Mouse (Mus musculus): ENCODE data around the gene Gbx1. TPM values are rescaled to one million over a fixed set of nuclear protein-coding genes. Genes with fewer than 3 reads are reported as not detected.
"Not testable (repeated sequence)": the region's sequence is repeated elsewhere in the genome, so short reads cannot be mapped to it uniquely, and the experiment has no call there.

Gene Gbx1
- not detected in 2 replicates for polyA plus RNA-seq (2015; fragmentation: Nextera tagmentation; extraction: Ambion mirVana)

DNA sequence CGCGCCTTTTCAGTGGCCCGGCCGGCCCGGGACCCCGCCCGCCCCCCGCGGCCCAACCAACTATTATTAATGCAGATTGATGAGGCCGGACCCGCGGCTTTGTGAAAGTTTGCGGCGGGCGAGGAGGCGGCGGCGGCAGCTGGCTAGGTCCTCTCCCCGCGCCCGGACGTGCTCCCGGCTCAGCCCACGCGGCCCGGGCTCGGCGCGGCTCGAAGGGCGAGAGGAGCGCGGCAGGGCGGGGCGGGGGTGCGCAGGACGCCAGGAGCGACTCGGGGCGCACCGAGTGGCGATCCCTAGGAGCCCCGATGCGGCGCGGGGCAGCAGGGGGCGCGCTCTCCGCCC lies at the start of gene Gbx1:
Gbx1 (minus strand) TSS at position 314 of the 342 bp plus-strand sequence.
- Histone ChIP-seq H3K36me3 (ENCODE audit: control insufficient read depth, insufficient read depth) (no peaks in the 10 kb centered on the region), H3K9me3 (replicated peaks; ENCODE audit: control insufficient read depth, low read length) (no peaks in the 10 kb centered on the region), H3K4me3 (ENCODE audit: low read length) (peak within 1 kb of the TSS; percentile 56), H3K4me1 (ENCODE audit: control insufficient read depth, insufficient read depth, low read length) (peaks cover 11% of the 10 kb centered on the region), H3K9ac (ENCODE audit: low read length) (peak within 1 kb of the TSS; percentile 41; the same call in 1 of the 2 replicates), H3K27ac (ENCODE audit: low read length) (no peak within 1 kb of the TSS), H3K27me3 (ENCODE audit: control insufficient read depth, insufficient read depth, low read length) (peaks cover 85% of the 10 kb centered on the region), H3K4me2 (ENCODE audit: low read depth, low read length) (peak within 1 kb of the TSS; percentile 81)
- 0% methylated on average over 43 of the region's 49 CpGs for WGBS
- ATAC-seq (replicated peaks; ENCODE audit: extremely low read depth, insufficient read depth, low FRiP score) = no peak; the same call in 1 of the 2 replicates

DNA sequence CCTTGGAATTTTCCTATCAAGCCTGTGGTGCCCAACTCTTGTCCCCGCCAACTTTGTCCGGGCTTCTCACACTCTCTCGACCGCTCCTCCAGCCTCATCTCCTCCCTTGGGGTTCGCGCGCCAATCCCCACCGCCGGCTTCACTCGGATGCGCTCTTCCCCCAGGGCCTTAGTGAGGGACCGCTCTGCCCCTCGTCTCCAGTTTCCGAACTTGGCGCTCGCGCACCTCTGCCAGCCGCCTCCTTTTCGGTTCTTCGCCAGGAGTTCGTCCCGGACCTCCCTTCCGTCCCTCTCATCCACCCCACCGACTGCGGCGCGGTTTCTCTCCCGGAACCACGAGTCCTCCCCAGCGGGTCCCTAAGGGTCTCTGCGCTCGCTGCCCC lies 49.8 kb upstream of the Gbx1 start:
- ATAC-seq (replicated peaks; ENCODE audit: extremely low read depth, insufficient read depth, low FRiP score) = peak; percentile 14
- Histone ChIP-seq H3K36me3 (ENCODE audit: control insufficient read depth, insufficient read depth) (peaks cover 21% of the 10 kb centered on the region), H3K4me3 (ENCODE audit: low read length) (peak overlapping the region; percentile 90), H3K4me2 (ENCODE audit: low read depth, low read length) (peak overlapping the region; percentile 96), H3K4me1 (ENCODE audit: control insufficient read depth, insufficient read depth, low read length) (peaks cover 15% of the 10 kb centered on the region), H3K9ac (ENCODE audit: low read length) (peak overlapping the region; percentile 92), H3K27me3 (ENCODE audit: control insufficient read depth, insufficient read depth, low read length) (no peaks in the 10 kb centered on the region), H3K27ac (ENCODE audit: low read length) (peak overlapping the region; percentile 80), H3K9me3 (replicated peaks; ENCODE audit: control insufficient read depth, low read length) (no peaks in the 10 kb centered on the region)
- WGBS = under 1% methylated on average over 32 of the region's 32 CpGs

DNA sequence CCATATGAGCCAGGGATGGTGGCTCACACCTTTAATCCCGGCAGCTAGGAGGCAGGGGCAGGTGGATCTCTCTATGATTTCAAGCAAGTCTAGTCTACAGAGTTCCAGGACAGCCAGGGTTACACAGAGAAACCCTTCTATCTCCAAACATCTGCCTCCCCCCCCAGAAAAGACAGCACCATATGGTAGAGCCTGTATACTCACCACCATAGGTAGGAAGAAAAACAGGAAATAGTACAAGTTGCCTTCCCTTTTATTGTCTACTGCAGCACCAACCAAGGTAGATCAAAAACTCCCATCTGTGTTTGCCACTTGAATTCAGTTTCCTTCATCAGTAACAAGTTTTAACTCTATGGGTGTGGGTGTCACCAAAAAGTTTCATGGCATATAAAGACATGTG lies 48.9 kb upstream of the Gbx1 start:
- H3K36me3 ChIP-seq (ENCODE audit: control insufficient read depth, insufficient read depth) = peaks cover 25% of the 10 kb centered on the region
- WGBS = 82% methylated on average over 1 of the region's 1 CpGs
- peaks cover 15% of the 10 kb centered on the region for H3K4me1 ChIP-seq (ENCODE audit: control insufficient read depth, insufficient read depth, low read length)
- H3K4me3 ChIP-seq (ENCODE audit: low read length) = no peak overlapping the region; the same call in 1 of the 2 replicates
- no peaks in the 10 kb centered on the region for H3K27me3 ChIP-seq (ENCODE audit: control insufficient read depth, insufficient read depth, low read length)
- H3K9me3 ChIP-seq (replicated peaks; ENCODE audit: control insufficient read depth, low read length) = no peaks in the 10 kb centered on the region
- peak overlapping the region; percentile 96 for H3K4me2 ChIP-seq (ENCODE audit: low read depth, low read length)
- no peak overlapping the region for H3K9ac ChIP-seq (ENCODE audit: low read length)
- no peak for ATAC-seq (replicated peaks; ENCODE audit: extremely low read depth, insufficient read depth, low FRiP score)
- no peak overlapping the region for H3K27ac ChIP-seq (ENCODE audit: low read length)

DNA sequence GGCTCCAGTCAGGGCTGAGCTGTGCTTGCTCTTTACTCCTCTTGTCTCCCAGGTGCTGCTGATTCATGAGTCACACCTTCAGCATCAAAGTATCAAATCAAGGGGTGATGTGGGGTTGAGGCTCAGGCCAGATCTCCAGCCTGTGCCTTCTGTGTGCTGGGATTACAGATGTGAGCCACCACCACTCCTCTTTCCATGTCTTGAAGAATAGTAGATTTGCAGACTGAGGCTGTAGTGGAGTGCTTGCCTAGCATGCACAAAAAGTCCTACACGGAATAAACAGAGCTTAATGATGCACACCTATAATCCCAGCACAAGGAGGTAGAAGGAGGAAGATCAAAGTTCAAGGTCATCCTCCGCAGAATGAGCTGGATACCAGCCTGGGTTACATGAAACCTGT lies 29.7 kb upstream of the Gbx1 start, which contains the start of gene 4931409K22Rik:
4931409K22Rik (minus strand) TSS at position 101 of the 400 bp plus-strand sequence.
- Histone ChIP-seq H3K4me3 (ENCODE audit: low read length) (no peak within 1 kb of the TSS), H3K9me3 (replicated peaks; ENCODE audit: control insufficient read depth, low read length) (no peaks in the 10 kb centered on the region; the same call in 1 of the 2 replicates), H3K27ac (ENCODE audit: low read length) (no peak within 1 kb of the TSS), H3K4me1 (ENCODE audit: control insufficient read depth, insufficient read depth, low read length) (no peaks in the 10 kb centered on the region), H3K36me3 (ENCODE audit: control insufficient read depth, insufficient read depth) (no peaks in the 10 kb centered on the region), H3K27me3 (ENCODE audit: control insufficient read depth, insufficient read depth, low read length) (no peaks in the 10 kb centered on the region; the same call in 1 of the 2 replicates), H3K9ac (ENCODE audit: low read length) (no peak within 1 kb of the TSS), H3K4me2 (ENCODE audit: low read depth, low read length) (no peak within 1 kb of the TSS)
- WGBS = 82% methylated on average over 2 of the region's 2 CpGs
- no peak for ATAC-seq (replicated peaks; ENCODE audit: extremely low read depth, insufficient read depth, low FRiP score)

DNA sequence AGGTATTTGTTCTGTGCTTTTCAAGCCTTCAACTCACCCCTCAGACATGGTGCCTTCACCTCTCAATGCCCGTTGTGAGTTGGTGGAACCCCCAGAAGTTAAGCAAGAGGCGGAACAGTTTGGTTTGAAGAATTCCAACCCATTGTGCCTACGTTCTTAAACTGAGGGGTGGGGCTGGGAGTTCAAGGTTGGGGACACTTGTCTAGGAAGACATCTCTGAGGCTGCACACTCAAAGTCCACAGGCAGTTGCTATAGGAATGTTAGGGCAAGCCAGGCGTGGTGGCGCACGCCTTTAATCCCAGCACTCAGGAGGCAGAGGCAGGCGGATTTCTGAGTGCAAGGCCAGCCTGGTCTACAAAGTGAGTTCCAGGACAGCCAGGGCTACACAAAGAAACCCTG lies 28.3 kb upstream of the Gbx1 start:
- not testable (repeated sequence) for H3K27ac ChIP-seq (ENCODE audit: low read length); H3K4me1 ChIP-seq (ENCODE audit: control insufficient read depth, insufficient read depth, low read length); H3K9me3 ChIP-seq (replicated peaks; ENCODE audit: control insufficient read depth, low read length); H3K36me3 ChIP-seq (ENCODE audit: control insufficient read depth, insufficient read depth); H3K4me3 ChIP-seq (ENCODE audit: low read length); ATAC-seq (replicated peaks; ENCODE audit: extremely low read depth, insufficient read depth, low FRiP score); H3K4me2 ChIP-seq (ENCODE audit: low read depth, low read length); H3K9ac ChIP-seq (ENCODE audit: low read length); H3K27me3 ChIP-seq (ENCODE audit: control insufficient read depth, insufficient read depth, low read length)
- WGBS = 93% methylated on average over 7 of the region's 7 CpGs

DNA sequence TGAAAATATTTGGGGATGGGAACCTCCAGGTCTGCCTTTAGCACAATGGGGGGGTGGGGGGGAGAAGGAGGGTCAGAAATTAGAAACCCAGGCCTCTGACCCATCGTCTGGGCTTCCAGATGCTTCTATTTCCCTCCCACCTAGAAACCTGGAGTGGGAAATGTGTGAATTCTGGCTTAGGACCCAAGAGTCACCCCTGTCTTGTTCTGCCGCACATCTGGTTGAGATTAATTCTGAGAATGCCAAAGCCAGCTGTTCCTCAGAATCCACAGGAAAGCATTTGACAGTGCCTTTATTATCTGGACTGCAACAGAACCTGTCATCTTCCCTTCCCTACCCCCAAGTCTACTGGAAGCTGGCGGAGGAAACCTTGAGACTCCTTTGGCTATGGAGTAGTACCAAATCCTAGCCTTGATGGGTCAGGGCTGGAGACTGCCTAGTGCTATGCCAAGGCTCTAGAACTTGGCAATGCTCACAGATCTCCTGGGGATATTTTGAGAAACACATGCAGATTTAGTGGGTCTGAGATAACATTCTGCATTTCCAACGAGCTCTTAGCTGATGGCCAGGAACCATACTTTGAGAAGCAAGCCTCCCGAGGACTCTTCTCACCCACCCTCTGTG lies 26.7 kb upstream of the Gbx1 start:
- Histone ChIP-seq H3K9me3 (replicated peaks; ENCODE audit: control insufficient read depth, low read length) (no peaks in the 10 kb centered on the region; the same call in 1 of the 2 replicates), H3K27me3 (ENCODE audit: control insufficient read depth, insufficient read depth, low read length) (peaks cover 3% of the 10 kb centered on the region), H3K27ac (ENCODE audit: low read length) (no peak overlapping the region), H3K36me3 (ENCODE audit: control insufficient read depth, insufficient read depth) (no peaks in the 10 kb centered on the region), H3K4me1 (ENCODE audit: control insufficient read depth, insufficient read depth, low read length) (peaks cover 7% of the 10 kb centered on the region), H3K9ac (ENCODE audit: low read length) (no peak overlapping the region), H3K4me2 (ENCODE audit: low read depth, low read length) (no peak overlapping the region), H3K4me3 (ENCODE audit: low read length) (no peak overlapping the region)
- ATAC-seq (replicated peaks; ENCODE audit: extremely low read depth, insufficient read depth, low FRiP score) = no peak
- 51% methylated on average over 5 of the region's 5 CpGs for WGBS

DNA sequence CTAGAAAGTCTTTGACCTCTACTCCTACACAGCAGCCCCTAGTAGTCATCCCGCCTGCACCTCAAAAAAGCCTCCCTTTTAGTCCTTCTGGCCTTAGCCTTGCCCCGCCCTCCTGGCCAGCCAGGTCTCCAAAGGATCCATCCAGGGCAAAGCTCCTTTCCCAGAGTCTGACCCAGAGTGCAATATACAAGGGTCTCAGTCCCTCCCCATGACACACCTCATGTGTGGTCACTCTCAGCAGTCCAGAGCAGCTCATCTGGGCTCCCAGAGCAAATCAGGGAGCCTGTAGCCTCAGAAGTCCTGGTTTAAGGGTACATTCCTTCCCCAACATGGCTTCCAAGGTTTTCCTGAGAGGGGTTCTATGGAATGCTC lies 24.3 kb upstream of the Gbx1 start:
- Histone ChIP-seq H3K4me3 (ENCODE audit: low read length) (0 out of 2 replicates have a peak overlapping the region, but pooled peaks have one; percentile 18), H3K36me3 (ENCODE audit: control insufficient read depth, insufficient read depth) (no peaks in the 10 kb centered on the region), H3K27me3 (ENCODE audit: control insufficient read depth, insufficient read depth, low read length) (peaks cover 3% of the 10 kb centered on the region), H3K27ac (ENCODE audit: low read length) (no peak overlapping the region), H3K9me3 (replicated peaks; ENCODE audit: control insufficient read depth, low read length) (no peaks in the 10 kb centered on the region; the same call in 1 of the 2 replicates), H3K9ac (ENCODE audit: low read length) (peak overlapping the region; percentile 36; the same call in 1 of the 2 replicates), H3K4me2 (ENCODE audit: low read depth, low read length) (peak overlapping the region; percentile 52), H3K4me1 (ENCODE audit: control insufficient read depth, insufficient read depth, low read length) (peaks cover 7% of the 10 kb centered on the region)
- WGBS = 47% methylated on average over 2 of the region's 2 CpGs
- ATAC-seq (replicated peaks; ENCODE audit: extremely low read depth, insufficient read depth, low FRiP score) = no peak

DNA sequence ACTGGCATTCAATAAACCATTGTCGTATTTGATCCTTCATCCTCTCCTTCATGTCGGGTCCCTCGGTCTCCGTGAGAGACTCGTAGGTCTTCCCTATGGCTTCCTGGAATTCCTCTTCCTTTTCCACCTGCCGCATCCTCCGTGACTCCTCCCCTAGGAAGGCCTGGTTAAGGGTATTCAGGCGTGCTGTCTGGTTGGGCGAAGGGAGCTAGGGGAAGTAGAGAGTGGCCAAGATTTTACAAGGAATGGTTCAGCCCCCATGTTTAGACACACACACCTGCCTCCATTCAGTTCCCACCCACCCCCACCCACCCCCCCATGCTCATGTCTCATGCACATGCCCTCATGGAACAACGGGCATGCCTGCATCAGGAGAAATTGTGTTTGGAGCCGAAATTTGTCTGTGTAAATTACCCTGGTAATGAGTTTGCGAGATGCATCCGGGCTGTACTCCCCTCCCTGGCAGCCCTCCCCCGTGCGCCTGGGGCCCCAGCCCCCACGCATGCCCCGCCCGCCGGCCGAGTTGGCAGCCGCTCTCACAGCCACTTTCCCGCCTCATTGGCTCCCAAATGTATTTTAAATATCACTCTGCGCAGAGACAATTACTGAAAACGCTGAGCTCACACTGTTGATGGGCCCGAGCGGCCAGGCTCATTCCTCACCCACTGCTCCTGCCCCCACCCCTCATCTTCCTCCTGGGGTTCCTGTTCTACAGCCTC lies 23.8 kb upstream of the Gbx1 start:
- Histone ChIP-seq H3K9ac (ENCODE audit: low read length) (peak overlapping the region; percentile 36; the same call in 1 of the 2 replicates), H3K4me2 (ENCODE audit: low read depth, low read length) (peak overlapping the region; percentile 52), H3K36me3 (ENCODE audit: control insufficient read depth, insufficient read depth) (no peaks in the 10 kb centered on the region), H3K4me3 (ENCODE audit: low read length) (peak overlapping the region; percentile 18; the same call in 1 of the 2 replicates), H3K27me3 (ENCODE audit: control insufficient read depth, insufficient read depth, low read length) (peaks cover 3% of the 10 kb centered on the region), H3K9me3 (replicated peaks; ENCODE audit: control insufficient read depth, low read length) (no peaks in the 10 kb centered on the region; the same call in 1 of the 2 replicates), H3K4me1 (ENCODE audit: control insufficient read depth, insufficient read depth, low read length) (peaks cover 7% of the 10 kb centered on the region), H3K27ac (ENCODE audit: low read length) (no peak overlapping the region)
- WGBS = 31% methylated on average over 26 of the region's 26 CpGs
- ATAC-seq (replicated peaks; ENCODE audit: extremely low read depth, insufficient read depth, low FRiP score) = peak; percentile 65

DNA sequence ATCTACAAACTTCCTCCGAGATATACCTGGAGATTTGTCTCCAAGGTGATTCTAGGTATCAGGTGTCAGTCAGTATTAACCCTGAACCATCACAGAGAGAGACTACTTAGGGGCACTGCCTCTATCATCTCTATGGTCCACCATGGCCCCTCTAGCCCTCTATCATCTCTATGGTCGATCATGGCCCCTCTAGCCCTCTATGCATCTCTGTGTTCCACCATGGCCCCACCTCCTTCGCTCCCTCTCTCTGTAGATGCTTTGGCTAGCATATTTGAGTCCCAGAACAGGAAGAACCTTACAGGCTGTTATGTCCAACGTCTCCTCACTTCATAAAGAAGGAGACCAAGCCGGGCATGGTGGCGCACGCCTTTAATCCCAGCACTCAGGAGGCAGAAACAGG lies 15.6 kb upstream of the Gbx1 start:
- peaks cover 24% of the 10 kb centered on the region for H3K4me1 ChIP-seq (ENCODE audit: control insufficient read depth, insufficient read depth, low read length)
- H3K9me3 ChIP-seq (replicated peaks; ENCODE audit: control insufficient read depth, low read length) = no peaks in the 10 kb centered on the region
- 80% methylated on average over 7 of the region's 7 CpGs for WGBS
- H3K36me3 ChIP-seq (ENCODE audit: control insufficient read depth, insufficient read depth) = no peaks in the 10 kb centered on the region
- no peak overlapping the region for H3K27ac ChIP-seq (ENCODE audit: low read length)
- no peaks in the 10 kb centered on the region for H3K27me3 ChIP-seq (ENCODE audit: control insufficient read depth, insufficient read depth, low read length)
- H3K9ac ChIP-seq (ENCODE audit: low read length) = no peak overlapping the region
- no peak for ATAC-seq (replicated peaks; ENCODE audit: extremely low read depth, insufficient read depth, low FRiP score)
- H3K4me3 ChIP-seq (ENCODE audit: low read length) = no peak overlapping the region
- H3K4me2 ChIP-seq (ENCODE audit: low read depth, low read length) = no peak overlapping the region
